Mouse (Mus musculus): ENCODE data around the gene Lcn2. TPM values are rescaled to one million over a fixed set of nuclear protein-coding genes. Genes with fewer than 3 reads are reported as not detected.

Lcn2 gene
- polyA plus RNA-seq, 1 experiment from 2014 or later, result 419 TPM

DNA sequence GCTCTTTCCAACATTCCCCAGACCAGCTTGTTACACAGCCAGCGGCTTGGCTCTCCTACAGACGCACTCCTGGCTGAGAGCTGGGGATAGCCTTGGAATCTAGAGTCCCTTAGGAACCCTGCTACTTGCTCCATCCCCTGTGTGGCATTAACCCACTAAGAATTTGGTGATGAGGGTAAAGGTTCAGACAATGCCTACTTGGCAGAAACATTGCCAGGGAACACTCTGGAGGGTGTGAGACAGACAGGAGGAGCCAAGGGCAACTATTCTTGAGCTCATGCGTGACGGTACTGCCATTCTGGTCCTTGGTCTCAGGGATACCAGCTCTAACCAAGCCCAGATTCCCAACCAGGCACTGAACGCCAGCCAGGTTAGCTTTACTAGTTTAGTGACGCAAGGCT is 33.8 kb upstream of the Lcn2 start:
- Histone ChIP-seq H3K4me1 (ENCODE audit: insufficient read depth) (peaks cover 36% of the 10 kb centered on the region), H3K27ac (ENCODE audit: low read depth) (peak overlapping the region; percentile 88), H3K27me3 (ENCODE audit: insufficient read depth, low read length) (no peaks in the 10 kb centered on the region), H3K9me3 (ENCODE audit: low read length) (no peaks in the 10 kb centered on the region), H3K9ac (replicated peaks) (peak overlapping the region; percentile 81), H3K4me2 (ENCODE audit: low read depth, low read length) (peak overlapping the region; percentile 67), H3K4me3 (ENCODE audit: low read depth, low read length) (peak overlapping the region; percentile 59), H3K36me3 (replicated peaks; ENCODE audit: insufficient read depth, low read length) (peaks cover 44% of the 10 kb centered on the region)
- TF ChIP-seq CTCF (IDR thresholded peaks at IDR 0.05; ENCODE audit: low read depth) (no peak), EP300 (IDR thresholded peaks at IDR 0.05; ENCODE audit: low read depth) (no peak)
- WGBS (ENCODE audit: insufficient replicate concordance), result 87% methylated on average over 6 of the region's 6 CpGs
- ATAC-seq (no peak), DNase-seq (no peak)

- Histone ChIP-seq H3K9ac (replicated peaks) (peak overlapping the region; percentile 38), H3K9me3 (ENCODE audit: low read length) (no peaks in the 10 kb centered on the region), H3K27ac (ENCODE audit: low read depth) (peak overlapping the region; percentile 88), H3K4me1 (ENCODE audit: insufficient read depth) (peaks cover 25% of the 10 kb centered on the region), H3K4me3 (ENCODE audit: low read depth, low read length) (peak overlapping the region; percentile 59; the same call in 1 of the 2 replicates), H3K27me3 (ENCODE audit: insufficient read depth, low read length) (no peaks in the 10 kb centered on the region), H3K36me3 (replicated peaks; ENCODE audit: insufficient read depth, low read length) (peaks cover 56% of the 10 kb centered on the region), H3K4me2 (ENCODE audit: low read depth, low read length) (peak overlapping the region; percentile 67)
- TF ChIP-seq EP300 (IDR thresholded peaks at IDR 0.05; ENCODE audit: low read depth) (no peak), CTCF (IDR thresholded peaks at IDR 0.05; ENCODE audit: low read depth) (no peak)
- WGBS (ENCODE audit: insufficient replicate concordance), result 71% methylated on average over 6 of the region's 6 CpGs
- ATAC-seq (no peak), DNase-seq (peak; percentile 20)
Observed at GRCm38 (mm10) chr2:32420647-32421046, 32.6 kb upstream of the Lcn2 start.

GRCm38 (mm10) chr2:32420066-32420608 is 32.1 kb upstream of the Lcn2 start:
- TF ChIP-seq EP300 (IDR thresholded peaks at IDR 0.05; ENCODE audit: low read depth) (no peak), CTCF (IDR thresholded peaks at IDR 0.05; ENCODE audit: low read depth) (no peak)
- H3K27ac ChIP-seq (ENCODE audit: low read depth), result peak overlapping the region; percentile 88
- no peaks in the 10 kb centered on the region for H3K9me3 ChIP-seq (ENCODE audit: low read length)
- H3K36me3 ChIP-seq (replicated peaks; ENCODE audit: insufficient read depth, low read length), result peaks cover 61% of the 10 kb centered on the region
- no peak for DNase-seq
- H3K4me3 ChIP-seq (ENCODE audit: low read depth, low read length), result peak overlapping the region; percentile 59; the same call in 1 of the 2 replicates
- no peaks in the 10 kb centered on the region for H3K27me3 ChIP-seq (ENCODE audit: insufficient read depth, low read length)
- ATAC-seq, result no peak
- peak overlapping the region; percentile 38 for H3K9ac ChIP-seq (replicated peaks)
- peak overlapping the region; percentile 67 for H3K4me2 ChIP-seq (ENCODE audit: low read depth, low read length)
- peaks cover 21% of the 10 kb centered on the region for H3K4me1 ChIP-seq (ENCODE audit: insufficient read depth)
- 85% methylated on average over 12 of the region's 12 CpGs for WGBS (ENCODE audit: insufficient replicate concordance)

DNA sequence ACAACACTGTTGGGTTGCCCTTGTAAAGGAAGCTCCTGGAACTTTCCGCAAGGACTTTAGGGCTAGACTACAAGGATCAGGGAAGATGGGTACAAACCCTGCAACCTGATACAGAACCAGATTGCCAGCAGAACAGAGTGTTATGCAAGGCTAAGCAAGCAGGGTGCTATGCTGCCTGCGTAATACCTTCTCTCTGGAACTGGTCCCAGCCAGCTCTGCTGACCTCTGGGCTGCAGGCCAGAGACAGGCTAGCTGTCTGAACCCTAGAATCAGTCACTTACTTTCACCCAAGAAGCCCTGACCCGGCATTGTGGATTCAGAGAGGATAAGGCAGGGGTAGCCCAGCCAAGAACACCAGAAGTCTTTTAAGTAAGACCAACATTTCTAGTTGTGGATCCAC is 31.3 kb upstream of the Lcn2 start:
- H3K36me3 ChIP-seq (replicated peaks; ENCODE audit: insufficient read depth, low read length), result peaks cover 69% of the 10 kb centered on the region
- WGBS (ENCODE audit: insufficient replicate concordance), result 65% methylated on average over 3 of the region's 3 CpGs
- peak; percentile 33 for ATAC-seq

DNA sequence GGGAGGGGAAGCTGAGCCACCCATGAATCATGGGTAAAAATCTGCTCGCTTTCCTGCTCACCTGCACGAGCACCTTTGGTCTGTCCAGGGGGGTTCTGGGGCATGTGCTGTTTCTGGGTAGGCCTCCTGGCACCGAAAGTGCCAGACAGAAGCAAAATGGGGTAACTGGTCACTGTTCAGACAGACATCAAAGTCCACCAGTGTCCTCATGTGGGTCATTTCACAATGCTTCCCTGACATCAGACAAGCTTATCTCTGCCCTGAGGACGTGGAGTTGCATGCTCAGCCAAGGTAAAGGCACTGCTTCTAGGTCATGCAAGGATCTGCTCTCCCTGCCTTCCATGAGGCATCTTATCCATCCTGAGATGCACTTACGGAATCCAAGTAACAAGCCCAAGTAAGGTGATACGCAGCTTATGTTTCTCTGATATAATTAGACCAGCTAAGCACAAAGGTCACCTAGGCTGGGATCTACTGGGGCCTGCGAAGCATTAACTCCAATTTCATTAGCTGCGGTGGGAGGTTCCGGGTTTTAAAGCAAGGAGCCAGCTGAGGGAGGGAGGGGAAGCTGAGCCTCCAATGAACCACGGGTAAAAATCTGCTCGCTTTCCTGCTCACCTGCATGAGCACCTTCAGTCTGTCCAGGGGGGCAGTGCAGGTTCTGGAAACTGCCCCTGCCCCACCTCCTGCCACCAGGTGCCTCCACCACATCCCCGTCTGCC is 30.5 kb upstream of the Lcn2 start:
- no peaks in the 10 kb centered on the region for H3K27me3 ChIP-seq (ENCODE audit: insufficient read depth, low read length)
- DNase-seq (peak; percentile 52), ATAC-seq (peak; percentile 65)
- 69% methylated on average over 12 of the region's 12 CpGs for WGBS (ENCODE audit: insufficient replicate concordance)
- peak overlapping the region; percentile 27 for H3K9ac ChIP-seq (replicated peaks)
- no peak overlapping the region for H3K4me2 ChIP-seq (ENCODE audit: low read depth, low read length)
- no peak overlapping the region for H3K4me3 ChIP-seq (ENCODE audit: low read depth, low read length)
- H3K27ac ChIP-seq (ENCODE audit: low read depth), result peak overlapping the region; percentile 88
- peaks cover 73% of the 10 kb centered on the region for H3K36me3 ChIP-seq (replicated peaks; ENCODE audit: insufficient read depth, low read length)
- peak; percentile 78; the same call in 1 of the 2 replicates for TF ChIP-seq EP300 (IDR thresholded peaks at IDR 0.05; ENCODE audit: low read depth)
- no peak for TF ChIP-seq CTCF (IDR thresholded peaks at IDR 0.05; ENCODE audit: low read depth)
- no peaks in the 10 kb centered on the region for H3K9me3 ChIP-seq (ENCODE audit: low read length)
- H3K4me1 ChIP-seq (ENCODE audit: insufficient read depth), result peaks cover 13% of the 10 kb centered on the region

More for the DNA sequence above, 31.3 kb upstream of the Lcn2 start:
- no peaks in the 10 kb centered on the region for H3K27me3 ChIP-seq (ENCODE audit: insufficient read depth, low read length)
- no peaks in the 10 kb centered on the region for H3K9me3 ChIP-seq (ENCODE audit: low read length)
- peaks cover 13% of the 10 kb centered on the region for H3K4me1 ChIP-seq (ENCODE audit: insufficient read depth)
- H3K4me2 ChIP-seq (ENCODE audit: low read depth, low read length), result no peak overlapping the region
- peak overlapping the region; percentile 38; the same call in 1 of the 2 replicates for H3K9ac ChIP-seq (replicated peaks)
- TF ChIP-seq CTCF (IDR thresholded peaks at IDR 0.05; ENCODE audit: low read depth) (no peak), EP300 (IDR thresholded peaks at IDR 0.05; ENCODE audit: low read depth) (peak; percentile 63)
- H3K4me3 ChIP-seq (ENCODE audit: low read depth, low read length), result no peak overlapping the region
- H3K27ac ChIP-seq (ENCODE audit: low read depth), result peak overlapping the region; percentile 88
- peak; percentile 69 for DNase-seq

DNA sequence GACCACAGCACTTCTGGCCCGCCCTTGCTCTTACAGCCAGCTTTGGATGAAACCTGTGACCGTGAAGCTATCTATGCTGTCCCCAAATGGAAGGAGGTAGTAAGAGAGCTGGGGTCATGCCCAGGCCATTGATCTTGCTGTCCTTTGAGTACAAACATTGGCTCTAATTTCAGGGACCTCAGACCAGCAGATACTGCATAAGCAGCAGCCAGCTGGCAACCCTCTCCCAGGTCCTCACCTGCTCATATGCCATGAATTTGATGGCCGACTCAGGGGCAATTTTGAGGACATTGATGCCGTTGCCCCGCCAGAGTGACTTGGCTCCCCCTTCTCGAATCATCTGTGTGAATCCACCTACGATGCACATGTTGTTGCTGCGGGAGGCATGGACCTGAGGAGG is 29.4 kb upstream of the Lcn2 start:
- no peaks in the 10 kb centered on the region for H3K9me3 ChIP-seq (ENCODE audit: low read length)
- peaks cover 73% of the 10 kb centered on the region for H3K36me3 ChIP-seq (replicated peaks; ENCODE audit: insufficient read depth, low read length)
- no peak overlapping the region for H3K4me2 ChIP-seq (ENCODE audit: low read depth, low read length)
- H3K27ac ChIP-seq (ENCODE audit: low read depth), result peak overlapping the region; percentile 88
- TF ChIP-seq CTCF (IDR thresholded peaks at IDR 0.05; ENCODE audit: low read depth) (no peak), EP300 (IDR thresholded peaks at IDR 0.05; ENCODE audit: low read depth) (no peak)
- H3K9ac ChIP-seq (replicated peaks), result no peak overlapping the region
- no peak for DNase-seq
- 77% methylated on average over 8 of the region's 8 CpGs for WGBS (ENCODE audit: insufficient replicate concordance)
- H3K4me3 ChIP-seq (ENCODE audit: low read depth, low read length), result no peak overlapping the region
- ATAC-seq, result no peak
- H3K27me3 ChIP-seq (ENCODE audit: insufficient read depth, low read length), result no peaks in the 10 kb centered on the region
- H3K4me1 ChIP-seq (ENCODE audit: insufficient read depth), result peaks cover 5% of the 10 kb centered on the region
